Mouse (Mus musculus): ENCODE measurements around the gene Rtbdn.

GRCm38 (mm10) chr8:84949753-84950152 is 3.0 kb downstream of the Rtbdn start:
- TF ChIP-seq CTCF (IDR thresholded peaks at IDR 0.05; ENCODE audit: low read depth, low read length): no peak
- TF ChIP-seq POLR2A (IDR thresholded peaks at IDR 0.05; ENCODE audit: extremely low read depth, insufficient read depth, low read length): no peak
